Mouse (Mus musculus) urinary bladder, adult 18-20 months (tissue): ENCODE results near the gene Fzd2.
A peak's percentile ranks its signal among the peaks of the same experiment; 100 is the strongest.
"Not testable (repeated sequence)": the region's sequence is repeated elsewhere in the genome, so short reads cannot be mapped to it uniquely, and the experiment has no call there.

ENCODE experiments used
- DNase-seq, 2 experiments: peaks; one replicate each; pipeline ENCODE4 v3.0.0; 2022; ENCODE audit warnings: low spot score in 2 of 2, mixed read lengths in 2 of 2

Gene Fzd2

DNA sequence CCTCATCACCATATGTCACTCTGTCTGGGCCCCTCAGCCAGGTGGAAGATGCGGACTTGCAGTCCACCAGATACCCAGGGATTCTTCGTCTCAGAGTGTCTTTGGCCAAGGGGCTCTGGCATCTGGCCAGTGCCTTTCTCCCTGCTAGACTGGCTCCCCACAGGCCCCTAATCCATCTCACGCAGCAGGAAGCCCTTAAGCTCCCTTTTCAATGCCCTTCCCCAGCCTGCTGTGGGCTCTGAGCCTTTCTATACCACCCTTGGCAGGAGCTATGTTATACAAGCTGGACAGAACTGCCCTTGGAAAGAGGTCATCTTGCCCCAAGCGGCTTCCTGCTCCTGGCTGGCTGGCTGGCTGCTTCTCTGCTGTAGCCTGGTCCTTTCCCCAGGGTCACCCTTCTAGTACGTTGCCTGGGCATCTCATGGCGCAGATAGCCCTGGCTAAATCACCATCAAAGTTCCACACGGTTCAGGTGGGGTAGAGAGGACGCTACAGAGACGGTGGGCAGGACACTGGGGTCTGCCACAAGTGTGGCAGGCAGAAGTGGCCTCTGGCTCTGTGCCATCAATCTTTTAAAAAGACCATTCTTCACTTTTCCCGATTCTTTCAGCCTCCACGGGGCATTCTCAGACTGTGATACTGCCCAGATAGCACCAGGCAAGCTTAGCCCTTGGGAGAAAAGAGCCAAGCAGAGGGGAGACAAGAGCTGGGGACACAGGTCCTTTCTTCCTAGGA, 22.7 kb upstream of the Fzd2 start:
- DNase-seq = no peak

DNA sequence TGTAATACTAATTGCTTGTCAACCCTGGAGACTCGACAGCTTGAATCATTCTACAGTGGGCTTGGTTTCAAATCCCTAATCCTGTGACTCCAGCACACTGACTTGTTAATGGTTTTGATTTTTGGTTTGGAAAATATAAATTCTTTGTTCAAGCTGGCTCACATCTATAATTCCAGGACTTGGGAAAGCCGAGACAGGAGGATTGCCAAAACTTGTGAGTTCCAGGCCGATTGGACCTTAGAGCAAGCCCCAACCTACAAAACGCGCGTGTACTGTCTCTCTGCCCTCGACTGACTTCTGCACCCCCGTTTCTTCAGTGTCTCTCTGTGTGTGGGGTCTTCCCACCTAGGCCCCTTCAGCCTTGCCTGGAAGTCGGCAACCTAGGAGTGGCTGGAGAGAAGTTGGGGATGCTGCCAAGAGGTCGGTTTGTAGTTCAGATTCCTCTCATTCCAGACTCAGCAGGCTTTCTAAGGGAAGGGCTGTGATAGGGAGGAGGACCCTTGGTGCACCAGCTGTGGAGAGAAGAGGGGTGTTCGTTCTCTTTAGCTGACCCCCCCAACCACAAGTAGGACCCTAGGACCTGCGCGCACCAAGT, 22.1 kb upstream of the Fzd2 start:
- DNase-seq = peak in 1 of 2 experiments; percentile 33

DNA sequence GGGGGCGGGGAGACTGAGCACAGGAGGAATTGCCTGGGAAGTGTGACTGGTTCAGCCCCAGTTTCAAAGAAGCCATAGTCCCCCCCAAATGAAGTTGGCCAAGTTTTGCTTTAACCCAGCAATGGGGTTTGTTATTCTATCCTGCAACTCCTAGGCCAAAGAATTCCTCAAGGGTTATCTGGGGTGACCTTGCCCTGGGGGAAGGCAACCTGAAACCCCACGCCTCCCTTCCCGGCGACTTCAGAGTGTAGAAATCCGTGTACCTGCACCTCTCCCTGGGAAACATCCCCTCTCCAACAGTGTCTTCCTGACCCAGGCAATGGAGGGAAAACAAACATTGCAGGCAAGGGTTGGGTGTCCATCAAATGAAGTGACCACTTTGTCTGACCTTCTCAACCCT, 21.5 kb upstream of the Fzd2 start:
- no peak for DNase-seq

- no peak for DNase-seq
These were observed 17.6 kb upstream of the Fzd2 start for GRCm38 (mm10) chr11:102586445-102587130.

- DNase-seq = no peak
These were observed 16.6 kb upstream of the Fzd2 start for GRCm38 (mm10) chr11:102587554-102587953.

DNA sequence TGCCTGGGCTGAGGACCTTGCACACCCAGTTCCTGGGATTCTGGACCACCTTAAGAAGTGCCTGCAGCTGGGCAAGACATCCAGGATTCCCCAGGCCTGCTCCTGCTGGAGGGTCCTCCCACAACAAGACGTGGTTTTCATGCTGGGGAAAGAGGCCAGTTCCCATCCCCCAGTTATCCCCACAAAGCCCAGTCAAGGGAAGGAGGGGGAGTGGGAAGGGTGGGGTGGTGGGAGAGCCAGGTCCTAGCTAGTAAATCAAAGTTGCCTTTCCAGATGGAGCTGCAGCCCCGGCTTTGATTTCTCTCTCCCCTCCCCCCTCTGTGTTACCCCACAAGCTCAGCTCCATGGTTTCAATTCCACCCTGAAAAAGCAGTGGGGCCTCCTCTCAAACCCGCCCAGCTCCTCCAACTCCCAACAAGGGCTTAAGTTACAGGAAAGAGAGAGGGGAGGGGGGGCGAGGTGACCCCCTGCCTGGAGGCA, 8.8 kb upstream of the Fzd2 start:
- no peak for DNase-seq

- no peak for DNase-seq
These were observed 4.3 kb upstream of the Fzd2 start for GRCm38 (mm10) chr11:102599912-102600311.

GRCm38 (mm10) chr11:102602816-102603495, 1.2 kb upstream of the Fzd2 start:
- no peak for DNase-seq

GRCm38 (mm10) chr11:102603496-102603850, 723 bp upstream of the Fzd2 start:
- DNase-seq = peak; percentile 55

DNA sequence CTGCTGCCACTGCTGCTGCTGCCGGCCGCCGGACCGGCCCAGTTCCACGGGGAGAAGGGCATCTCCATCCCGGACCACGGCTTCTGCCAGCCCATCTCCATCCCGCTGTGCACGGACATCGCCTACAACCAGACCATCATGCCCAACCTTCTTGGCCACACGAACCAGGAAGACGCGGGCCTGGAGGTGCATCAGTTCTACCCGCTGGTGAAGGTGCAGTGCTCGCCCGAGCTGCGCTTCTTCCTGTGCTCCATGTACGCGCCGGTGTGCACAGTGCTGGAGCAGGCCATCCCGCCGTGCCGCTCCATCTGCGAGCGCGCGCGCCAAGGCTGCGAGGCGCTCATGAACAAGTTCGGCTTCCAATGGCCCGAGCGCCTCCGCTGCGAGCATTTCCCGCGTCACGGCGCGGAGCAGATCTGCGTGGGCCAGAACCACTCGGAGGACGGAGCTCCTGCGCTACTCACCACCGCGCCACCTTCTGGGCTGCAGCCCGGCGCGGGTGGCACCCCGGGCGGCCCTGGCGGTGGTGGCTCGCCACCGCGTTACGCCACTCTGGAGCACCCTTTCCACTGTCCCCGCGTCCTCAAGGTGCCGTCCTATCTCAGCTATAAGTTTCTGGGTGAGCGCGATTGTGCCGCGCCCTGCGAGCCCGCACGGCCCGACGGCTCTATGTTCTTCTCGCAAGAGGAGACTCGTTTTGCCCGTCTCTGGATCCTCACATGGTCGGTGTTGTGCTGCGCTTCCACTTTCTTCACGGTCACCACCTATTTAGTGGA, 769 bp downstream of the Fzd2 start:
- peak in 1 of 2 experiments; percentile 68 for DNase-seq

- DNase-seq = no peak
These were observed 1.6 kb downstream of the Fzd2 start for GRCm38 (mm10) chr11:102605553-102606416.

GRCm38 (mm10) chr11:102606751-102607171, 2.6 kb downstream of the Fzd2 start:
- no peak for DNase-seq

DNA sequence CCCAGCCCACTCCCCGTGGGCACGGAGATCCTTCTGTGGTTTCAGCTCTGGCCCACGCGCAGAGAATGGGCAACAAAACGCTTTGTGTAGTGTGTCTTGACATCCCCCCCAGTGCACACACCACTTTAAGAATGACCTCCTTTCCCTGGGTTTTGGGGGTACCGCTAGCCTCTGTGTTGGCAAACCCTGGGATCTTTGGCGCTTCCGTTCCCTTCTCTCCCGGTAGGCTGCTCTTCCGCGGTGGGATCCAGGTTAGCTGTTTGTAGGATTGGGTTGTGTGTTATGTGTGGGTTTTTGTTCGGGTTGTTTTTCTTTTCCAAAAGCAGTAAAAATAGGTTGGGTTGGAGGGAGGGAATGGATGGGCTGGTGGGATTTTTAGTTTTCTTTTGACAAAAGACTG, 3.0 kb downstream of the Fzd2 start:
- DNase-seq = not testable (repeated sequence)

DNA sequence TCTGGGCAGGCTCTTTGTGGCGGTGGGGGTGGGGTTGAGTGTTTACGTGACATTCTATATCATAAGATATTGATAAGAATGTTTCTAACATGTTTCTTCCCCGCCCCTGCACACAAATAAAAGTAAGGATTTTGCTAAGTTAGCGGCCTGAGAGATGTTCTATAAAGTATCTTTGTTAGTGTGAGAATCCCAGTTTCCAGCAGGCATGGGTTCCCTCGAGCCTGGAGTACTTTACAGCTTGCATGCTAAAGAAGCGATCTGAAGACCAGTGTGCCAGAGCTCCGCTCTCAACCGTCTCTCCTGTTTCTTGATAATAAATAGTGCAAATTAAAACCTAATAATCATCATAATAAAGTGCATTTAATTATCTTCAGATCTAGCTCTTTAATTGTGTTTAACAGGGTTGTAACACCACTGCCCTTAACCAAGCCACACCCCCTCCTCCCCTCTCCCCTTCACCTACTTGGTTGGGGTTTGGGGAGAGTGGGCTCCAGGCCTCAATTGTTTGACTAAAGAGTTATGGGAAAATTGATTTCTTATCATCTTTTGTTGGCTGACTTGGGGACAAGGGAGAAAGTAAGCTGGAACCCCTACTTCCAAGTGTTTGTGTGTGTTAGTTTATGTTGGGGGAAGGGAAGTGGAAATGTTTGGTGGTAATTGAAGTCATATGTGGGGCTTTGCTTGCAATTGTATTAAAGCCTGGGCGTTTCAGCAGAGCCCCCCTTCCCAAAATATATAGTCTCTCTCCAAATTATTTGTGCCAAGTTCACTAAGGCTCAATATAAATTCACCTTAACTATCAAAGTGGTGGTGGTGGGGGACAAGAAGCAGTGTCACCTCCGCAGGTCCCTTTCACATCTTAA, 3.7 kb downstream of the Fzd2 start:
- no peak for DNase-seq

DNA sequence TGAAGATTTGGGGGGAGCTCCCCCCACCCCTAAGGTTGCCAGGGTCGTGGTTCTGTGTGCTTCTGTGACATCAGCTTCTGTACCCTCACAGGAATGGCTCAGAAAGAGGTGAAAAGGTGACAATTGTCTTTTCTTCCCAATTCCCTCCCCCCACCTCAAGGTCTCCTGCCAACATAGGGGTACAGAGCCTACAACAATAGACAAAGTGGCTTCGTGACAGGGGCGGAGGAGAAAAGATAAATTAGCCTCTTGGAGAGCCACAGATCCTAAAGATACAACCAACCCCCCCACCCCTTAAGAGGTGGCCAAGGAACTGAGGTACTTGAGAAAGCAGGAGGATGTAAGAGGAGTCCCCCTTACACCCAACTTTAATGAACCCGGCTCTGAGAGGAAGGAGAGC, 4.5 kb downstream of the Fzd2 start:
- DNase-seq = no peak

- no peak for DNase-seq
These were observed 5.3 kb downstream of the Fzd2 start for GRCm38 (mm10) chr11:102609483-102609882.

DNA sequence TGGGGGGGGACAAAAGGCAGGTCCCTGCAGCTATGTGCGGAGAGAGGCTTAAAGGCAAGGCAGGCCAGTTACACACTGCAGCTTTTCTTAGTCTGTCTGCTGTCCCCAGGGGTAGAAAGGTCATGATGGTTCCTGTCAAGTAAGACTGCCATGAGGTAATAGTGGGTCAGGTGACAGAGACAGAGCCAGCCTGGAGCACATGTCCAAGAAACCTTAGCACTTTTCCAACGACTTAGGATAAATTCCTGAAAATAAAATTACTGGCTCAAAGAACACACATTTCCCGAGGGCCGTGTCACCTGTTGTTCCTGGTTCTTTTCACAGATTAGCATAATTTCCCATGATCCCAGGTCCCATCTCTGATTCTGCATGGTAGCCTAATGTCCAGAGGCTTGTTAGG, 6.1 kb downstream of the Fzd2 start:
- DNase-seq = no peak

DNA sequence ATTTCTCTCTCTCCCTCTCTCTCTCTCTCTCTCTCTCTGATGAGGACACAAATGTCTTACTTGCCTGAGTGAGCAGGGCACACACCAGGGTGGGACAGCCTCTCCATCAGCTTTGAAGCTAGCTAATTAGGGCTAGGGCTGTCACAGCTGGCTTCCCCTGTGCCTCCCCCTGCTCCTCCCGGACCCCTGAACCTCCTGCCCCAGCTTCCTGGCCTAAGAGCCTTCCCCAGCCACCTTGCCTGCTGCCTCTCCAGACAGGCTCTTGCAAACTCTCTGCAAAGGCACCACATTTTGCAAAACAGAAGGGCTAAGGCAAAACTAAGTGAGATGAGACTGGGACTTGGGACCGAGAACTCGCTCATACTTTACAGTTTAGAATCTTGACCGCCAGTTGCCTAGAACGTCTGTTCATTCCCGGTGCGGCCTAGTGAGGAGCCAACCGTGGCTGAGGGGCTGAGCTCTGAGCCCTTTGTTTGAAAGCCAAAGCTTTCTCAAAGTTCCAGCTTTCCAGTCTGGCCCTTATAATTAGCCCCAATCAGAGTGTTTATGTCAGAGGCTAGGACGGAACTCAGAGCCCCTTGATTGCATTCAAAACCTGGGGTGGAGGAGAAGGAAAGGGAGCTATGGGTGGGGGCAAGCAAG, 6.6 kb downstream of the Fzd2 start:
- no peak for DNase-seq

- DNase-seq = no peak
These were observed 7.1 kb downstream of the Fzd2 start for GRCm38 (mm10) chr11:102611317-102611705.
